Mouse (Mus musculus): ENCODE data around the gene Ugt1a9. TPM values are rescaled to one million over a fixed set of nuclear protein-coding genes. Genes with fewer than 3 reads are reported as not detected.
"Not testable (repeated sequence)": the region's sequence is repeated elsewhere in the genome, so short reads cannot be mapped to it uniquely, and the experiment has no call there.

Ugt1a9 gene
- polyA plus RNA-seq, 1 experiment from 2014 or later = not detected

GRCm38 (mm10) chr1:88143966-88144675, 73.5 kb downstream of the Ugt1a9 start:
- not testable (repeated sequence) for H3K4me2 ChIP-seq (replicated peaks); H3K27ac ChIP-seq (replicated peaks); H3K36me3 ChIP-seq; H3K9me3 ChIP-seq; H3K27me3 ChIP-seq; ATAC-seq (ENCODE audit: low FRiP score, low read depth); H3K9ac ChIP-seq (replicated peaks); H3K4me1 ChIP-seq; H3K4me3 ChIP-seq
- WGBS = 6% methylated on average over 5 of the region's 5 CpGs

GRCm38 (mm10) chr1:88145278-88145677, 74.7 kb downstream of the Ugt1a9 start:
- not testable (repeated sequence) for ATAC-seq (ENCODE audit: low FRiP score, low read depth); H3K36me3 ChIP-seq; H3K27ac ChIP-seq (replicated peaks); H3K9me3 ChIP-seq; H3K9ac ChIP-seq (replicated peaks); H3K27me3 ChIP-seq; H3K4me1 ChIP-seq; H3K4me2 ChIP-seq (replicated peaks); H3K4me3 ChIP-seq
- 71% methylated on average over 2 of the region's 2 CpGs for WGBS

GRCm38 (mm10) chr1:88150133-88150532, 79.5 kb downstream of the Ugt1a9 start:
- not testable (repeated sequence) for H3K4me3 ChIP-seq; H3K9ac ChIP-seq (replicated peaks); H3K9me3 ChIP-seq; H3K27me3 ChIP-seq; H3K27ac ChIP-seq (replicated peaks); H3K36me3 ChIP-seq; H3K4me2 ChIP-seq (replicated peaks); H3K4me1 ChIP-seq; ATAC-seq (ENCODE audit: low FRiP score, low read depth)
- WGBS = 73% methylated on average over 2 of the region's 2 CpGs

- H3K4me1 ChIP-seq = no peaks in the 10 kb centered on the region
- no peak overlapping the region for H3K4me3 ChIP-seq
- H3K27ac ChIP-seq (replicated peaks) = no peak overlapping the region
- WGBS = 77% methylated on average over 2 of the region's 2 CpGs
- H3K4me2 ChIP-seq (replicated peaks) = no peak overlapping the region
- no peaks in the 10 kb centered on the region for H3K9me3 ChIP-seq
- no peak overlapping the region for H3K9ac ChIP-seq (replicated peaks)
- H3K36me3 ChIP-seq = no peaks in the 10 kb centered on the region
- no peaks in the 10 kb centered on the region for H3K27me3 ChIP-seq
- no peak for ATAC-seq (ENCODE audit: low FRiP score, low read depth)
Observed at GRCm38 (mm10) chr1:88158430-88158829, 87.8 kb downstream of the Ugt1a9 start.

- no peaks in the 10 kb centered on the region for H3K36me3 ChIP-seq
- no peaks in the 10 kb centered on the region for H3K9me3 ChIP-seq
- no peaks in the 10 kb centered on the region for H3K27me3 ChIP-seq
- 77% methylated on average over 5 of the region's 5 CpGs for WGBS
- no peak within 1 kb of the TSS for H3K27ac ChIP-seq (replicated peaks)
- H3K9ac ChIP-seq (replicated peaks) = no peak within 1 kb of the TSS
- H3K4me1 ChIP-seq = no peaks in the 10 kb centered on the region
- no peak within 1 kb of the TSS for H3K4me2 ChIP-seq (replicated peaks)
- no peak within 1 kb of the TSS for H3K4me3 ChIP-seq
- no peak for ATAC-seq (ENCODE audit: low FRiP score, low read depth)
Observed at GRCm38 (mm10) chr1:88165711-88166110, 95.1 kb downstream of the Ugt1a9 start, which contains the start of gene Ugt1a5. Gene Ugt1a5, plus strand, starts transcription at chr1:88166012.

- not testable (repeated sequence) for ATAC-seq (ENCODE audit: low FRiP score, low read depth); H3K9me3 ChIP-seq; H3K4me1 ChIP-seq; H3K27ac ChIP-seq (replicated peaks); H3K4me3 ChIP-seq; H3K9ac ChIP-seq (replicated peaks); H3K36me3 ChIP-seq; H3K4me2 ChIP-seq (replicated peaks); H3K27me3 ChIP-seq
- 79% methylated on average over 6 of the region's 7 CpGs for WGBS
Observed at GRCm38 (mm10) chr1:88172190-88172589, 101.6 kb downstream of the Ugt1a9 start.

- Histone ChIP-seq H3K4me1 (no peaks in the 10 kb centered on the region), H3K9me3 (peaks cover 24% of the 10 kb centered on the region), H3K4me3 (no peak overlapping the region), H3K4me2 (replicated peaks) (no peak overlapping the region), H3K27me3 (no peaks in the 10 kb centered on the region), H3K36me3 (no peaks in the 10 kb centered on the region), H3K27ac (replicated peaks) (no peak overlapping the region), H3K9ac (replicated peaks) (no peak overlapping the region)
- WGBS = 88% methylated on average over 1 of the region's 1 CpGs
- ATAC-seq (ENCODE audit: low FRiP score, low read depth) = no peak
Observed at GRCm38 (mm10) chr1:88179657-88180056, 109.1 kb downstream of the Ugt1a9 start.

GRCm38 (mm10) chr1:88186325-88186935, 115.8 kb downstream of the Ugt1a9 start:
- H3K27me3 ChIP-seq = no peaks in the 10 kb centered on the region
- H3K27ac ChIP-seq (replicated peaks) = no peak overlapping the region
- no peak overlapping the region for H3K4me2 ChIP-seq (replicated peaks)
- no peak for ATAC-seq (ENCODE audit: low FRiP score, low read depth)
- WGBS = 88% methylated on average over 5 of the region's 5 CpGs
- no peaks in the 10 kb centered on the region for H3K36me3 ChIP-seq
- H3K4me1 ChIP-seq = no peaks in the 10 kb centered on the region
- no peak overlapping the region for H3K9ac ChIP-seq (replicated peaks)
- H3K9me3 ChIP-seq = no peaks in the 10 kb centered on the region
- H3K4me3 ChIP-seq = no peak overlapping the region

GRCm38 (mm10) chr1:88192136-88192535, 121.5 kb downstream of the Ugt1a9 start:
- no peak for ATAC-seq (ENCODE audit: low FRiP score, low read depth)
- 58% methylated on average over 3 of the region's 3 CpGs for WGBS
- no peaks in the 10 kb centered on the region for H3K27me3 ChIP-seq
- no peaks in the 10 kb centered on the region for H3K9me3 ChIP-seq
- no peaks in the 10 kb centered on the region for H3K36me3 ChIP-seq
- H3K9ac ChIP-seq (replicated peaks) = no peak overlapping the region
- no peak overlapping the region for H3K27ac ChIP-seq (replicated peaks)
- H3K4me2 ChIP-seq (replicated peaks) = no peak overlapping the region
- no peak overlapping the region for H3K4me3 ChIP-seq
- H3K4me1 ChIP-seq = no peaks in the 10 kb centered on the region

- no peak overlapping the region for H3K4me3 ChIP-seq
- no peak overlapping the region for H3K4me2 ChIP-seq (replicated peaks)
- H3K27ac ChIP-seq (replicated peaks) = no peak overlapping the region
- no peak overlapping the region for H3K9ac ChIP-seq (replicated peaks)
- H3K36me3 ChIP-seq = no peaks in the 10 kb centered on the region
- no peak for ATAC-seq (ENCODE audit: low FRiP score, low read depth)
- no peaks in the 10 kb centered on the region for H3K9me3 ChIP-seq
- 0 out of 2 replicates have a peak, but pooled peaks cover 6% of the 10 kb centered on the region for H3K27me3 ChIP-seq
- WGBS = 95% methylated on average over 1 of the region's 1 CpGs
- no peaks in the 10 kb centered on the region for H3K4me1 ChIP-seq
Observed at GRCm38 (mm10) chr1:88195687-88196086, 125.1 kb downstream of the Ugt1a9 start.

GRCm38 (mm10) chr1:88197443-88197842, 126.8 kb downstream of the Ugt1a9 start:
- no peak for ATAC-seq (ENCODE audit: low FRiP score, low read depth)
- Histone ChIP-seq H3K36me3 (no peaks in the 10 kb centered on the region), H3K4me2 (replicated peaks) (no peak overlapping the region), H3K9ac (replicated peaks) (no peak overlapping the region), H3K27me3 (0 out of 2 replicates have a peak, but pooled peaks cover 6% of the 10 kb centered on the region), H3K9me3 (no peaks in the 10 kb centered on the region), H3K4me3 (no peak overlapping the region), H3K27ac (replicated peaks) (no peak overlapping the region), H3K4me1 (no peaks in the 10 kb centered on the region)
- 76% methylated on average over 3 of the region's 3 CpGs for WGBS

GRCm38 (mm10) chr1:88199996-88200395, 129.4 kb downstream of the Ugt1a9 start:
- no peaks in the 10 kb centered on the region for H3K36me3 ChIP-seq
- H3K4me1 ChIP-seq = no peaks in the 10 kb centered on the region
- 0 out of 2 replicates have a peak, but pooled peaks cover 7% of the 10 kb centered on the region for H3K9me3 ChIP-seq
- H3K4me3 ChIP-seq = no peak overlapping the region
- no peak for ATAC-seq (ENCODE audit: low FRiP score, low read depth)
- H3K9ac ChIP-seq (replicated peaks) = no peak overlapping the region
- H3K27ac ChIP-seq (replicated peaks) = no peak overlapping the region
- 80% methylated on average over 2 of the region's 2 CpGs for WGBS
- H3K4me2 ChIP-seq (replicated peaks) = no peak overlapping the region
- H3K27me3 ChIP-seq = 0 out of 2 replicates have a peak, but pooled peaks cover 6% of the 10 kb centered on the region

Data from midbrain, embryonic 12.5 days (tissue).